Mouse (Mus musculus) forebrain, embryonic 10.5 days (tissue): ENCODE data around the gene Fkbp3. TPM values are rescaled to one million over a fixed set of nuclear protein-coding genes. Genes with fewer than 3 reads are reported as not detected.

ENCODE experiments used
- polyA plus RNA-seq: library from polyadenylated mRNA; unstranded; fragments of >200 nt; fragmentation: Nextera tagmentation; extraction: Ambion mirVana; gene quantifications from 2 replicates; pipeline ENCODE4 v1.2.1, GENCODE M21; 2016

Fkbp3 gene
- polyA plus RNA-seq, 1 experiment from 2014 or later, result 764 TPM

Other genes with a start within 250 kb of the Fkbp3 start
- 1.1 and 1.4 TPM in 2 replicates for gene Gm527, start 156.1 kb downstream of the Fkbp3 start, polyA plus RNA-seq
- gene Klhl28, start 108.5 kb downstream of the Fkbp3 start, polyA plus RNA-seq, result 10.0 and 10.4 TPM in 2 replicates
- gene Togaram1, start 108.2 kb downstream of the Fkbp3 start, polyA plus RNA-seq, result 25.2 and 26.6 TPM in 2 replicates
- gene Prpf39, start 37.7 kb downstream of the Fkbp3 start, polyA plus RNA-seq, result 63.5 and 67.8 TPM in 2 replicates
- 13.4 and 14.9 TPM in 2 replicates for gene Fancm, start 1.6 kb upstream of the Fkbp3 start, polyA plus RNA-seq
- gene Mis18bp1, start 98.6 kb upstream of the Fkbp3 start, polyA plus RNA-seq, result 89.2 and 91.5 TPM in 2 replicates
- not detected in 2 replicates for gene Wdr20rt, start 151.5 kb upstream of the Fkbp3 start, polyA plus RNA-seq